Mouse (Mus musculus) gastrocnemius, adult 2 months (tissue): ENCODE results near the gene Fndc3a. TPM values are rescaled to one million over a fixed set of nuclear protein-coding genes. Genes with fewer than 3 reads are reported as not detected.

Experiments
- DNase-seq: peaks from one replicate; pipeline ENCODE4 v3.0.0; 2022
- H3K27ac ChIP-seq: fragments of 200-600 bp; 2 replicates; pipeline ENCODE4 v1.8.1; 2022; ENCODE audit warnings: mild to moderate bottlenecking
- H3K4me3 ChIP-seq: fragments of 200-600 bp; 2 replicates; pipeline ENCODE4 v1.8.1; 2022; ENCODE audit warnings: mild to moderate bottlenecking, moderate library complexity
- CTCF ChIP-seq: fragments of 200-600 bp; IDR thresholded peaks from 2 replicates; pipeline ENCODE4 v1.8.1; 2022; ENCODE audit warnings: antibody characterized with exemption, mild to moderate bottlenecking, moderate library complexity
- intact Hi-C: fragments of 180-260 bp; cut with DNase I; formaldehyde crosslinking; loops from one replicate; pipeline ENCODE4 v1.15.1; 2025
- total RNA-seq, 2 experiments: library from RNA; stranded (reverse); gene quantifications; 2 replicates each; pipeline ENCODE4 v1.2.3; 2021

The Fndc3a gene
- total RNA-seq, 2 experiments from 2014 or later: 7.5 to 8.5 TPM

GRCm38 (mm10) chr14:72580991-72581390 lies 128.8 kb downstream of the Fndc3a start:
- intact Hi-C loops: no loop called here
- no peak for TF ChIP-seq CTCF
- H3K27ac ChIP-seq: no peak overlapping the region
- no peak overlapping the region for H3K4me3 ChIP-seq
- DNase-seq: no peak

GRCm38 (mm10) chr14:72576283-72576682 lies 133.5 kb downstream of the Fndc3a start:
- intact Hi-C loops: loop anchor here (10.0 kb wide), 1 partner anchor 409 kb away; no protein-coding TSS in a partner anchor
- Histone ChIP-seq H3K27ac (no peak overlapping the region), H3K4me3 (no peak overlapping the region)
- DNase-seq: no peak
- peak; percentile 26; the same call in 1 of the 2 replicates for TF ChIP-seq CTCF

GRCm38 (mm10) chr14:72563941-72564340 lies 145.9 kb downstream of the Fndc3a start:
- DNase-seq: no peak
- no peak for TF ChIP-seq CTCF
- intact Hi-C loops: no loop called here

GRCm38 (mm10) chr14:72558795-72559194 lies 151.0 kb downstream of the Fndc3a start:
- H3K4me3 ChIP-seq: no peak overlapping the region
- intact Hi-C loops: no loop called here
- no peak for TF ChIP-seq CTCF
- no peak for DNase-seq
- no peak overlapping the region for H3K27ac ChIP-seq

More at GRCm38 (mm10) chr14:72563941-72564340, 145.9 kb downstream of the Fndc3a start:
- Histone ChIP-seq H3K27ac (no peak overlapping the region), H3K4me3 (no peak overlapping the region)

GRCm38 (mm10) chr14:72555846-72556245 lies 154.0 kb downstream of the Fndc3a start:
- TF ChIP-seq CTCF: peak; percentile 13; the same call in 1 of the 2 replicates
- Histone ChIP-seq H3K27ac (no peak overlapping the region), H3K4me3 (no peak overlapping the region)
- intact Hi-C loops: no loop called here
- DNase-seq: no peak

- no peak for TF ChIP-seq CTCF
- intact Hi-C loops: no loop called here
- DNase-seq: no peak
- Histone ChIP-seq H3K4me3 (no peak overlapping the region), H3K27ac (no peak overlapping the region)
These were observed 173.3 kb downstream of the Fndc3a start for GRCm38 (mm10) chr14:72536392-72537017.

- no peak overlapping the region for H3K4me3 ChIP-seq
- no peak for DNase-seq
- no peak for TF ChIP-seq CTCF
- H3K27ac ChIP-seq: no peak overlapping the region
- intact Hi-C loops: no loop called here
These were observed 175.9 kb downstream of the Fndc3a start for GRCm38 (mm10) chr14:72533862-72534261.

GRCm38 (mm10) chr14:72532028-72532917 lies 177.5 kb downstream of the Fndc3a start:
- TF ChIP-seq CTCF: no peak
- no peak overlapping the region for H3K27ac ChIP-seq
- intact Hi-C loops: no loop called here
- peak overlapping the region; percentile 53 for H3K4me3 ChIP-seq
- DNase-seq: no peak

- intact Hi-C loops: no loop called here
- no peak for DNase-seq
- no peak for TF ChIP-seq CTCF
- Histone ChIP-seq H3K27ac (no peak overlapping the region), H3K4me3 (no peak overlapping the region)
These were observed 182.7 kb downstream of the Fndc3a start for GRCm38 (mm10) chr14:72527126-72527525.

GRCm38 (mm10) chr14:72519561-72519960 lies 190.2 kb downstream of the Fndc3a start:
- Histone ChIP-seq H3K27ac (no peak overlapping the region), H3K4me3 (no peak overlapping the region)
- intact Hi-C loops: no loop called here
- no peak for TF ChIP-seq CTCF
- no peak for DNase-seq

GRCm38 (mm10) chr14:72518786-72519185 lies 191.0 kb downstream of the Fndc3a start:
- no peak overlapping the region for H3K4me3 ChIP-seq
- H3K27ac ChIP-seq: no peak overlapping the region
- TF ChIP-seq CTCF: no peak
- no peak for DNase-seq
- intact Hi-C loops: no loop called here

GRCm38 (mm10) chr14:72516376-72516775 lies 193.4 kb downstream of the Fndc3a start:
- intact Hi-C loops: no loop called here
- no peak for DNase-seq
- Histone ChIP-seq H3K27ac (no peak overlapping the region), H3K4me3 (no peak overlapping the region)
- peak; percentile 48 for TF ChIP-seq CTCF

- intact Hi-C loops: no loop called here
- DNase-seq: no peak
- Histone ChIP-seq H3K27ac (no peak overlapping the region), H3K4me3 (peak overlapping the region; percentile 47)
- TF ChIP-seq CTCF: no peak
These were observed 202.9 kb downstream of the Fndc3a start for GRCm38 (mm10) chr14:72506723-72507420.
